Mouse (Mus musculus) lung, adult 18-20 months (tissue): ENCODE results near the gene Rgs9.
A peak's percentile ranks its signal among the peaks of the same experiment; 100 is the strongest.
"Not testable (repeated sequence)": the region's sequence is repeated elsewhere in the genome, so short reads cannot be mapped to it uniquely, and the experiment has no call there.

Source experiments
- DNase-seq, 2 experiments: peaks; one replicate each; pipeline ENCODE4 v3.0.0; 2022; ENCODE audit warnings: mixed read lengths in 2 of 2

The Rgs9 gene

DNA sequence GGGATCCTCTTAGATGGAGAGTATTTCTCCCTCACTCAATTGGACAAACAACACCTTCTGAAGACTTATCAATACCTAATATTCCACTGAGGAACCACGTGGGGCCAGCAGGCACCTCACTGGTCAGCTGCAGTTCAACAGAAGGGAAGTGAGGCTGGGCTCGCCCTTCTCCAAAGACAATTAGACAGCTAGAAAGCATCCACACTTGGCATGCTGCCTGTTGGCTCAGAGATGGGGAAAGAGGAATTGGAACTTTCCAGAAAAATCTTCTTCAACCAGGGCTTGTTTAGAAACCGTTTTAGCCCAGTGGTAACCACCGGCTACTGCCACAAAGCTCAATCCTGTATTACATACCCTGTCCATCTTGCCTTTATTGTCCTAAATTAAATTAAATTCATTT lies 4.4 kb upstream of the Rgs9 start:
- peak; percentile 62 to 63 for DNase-seq

DNA sequence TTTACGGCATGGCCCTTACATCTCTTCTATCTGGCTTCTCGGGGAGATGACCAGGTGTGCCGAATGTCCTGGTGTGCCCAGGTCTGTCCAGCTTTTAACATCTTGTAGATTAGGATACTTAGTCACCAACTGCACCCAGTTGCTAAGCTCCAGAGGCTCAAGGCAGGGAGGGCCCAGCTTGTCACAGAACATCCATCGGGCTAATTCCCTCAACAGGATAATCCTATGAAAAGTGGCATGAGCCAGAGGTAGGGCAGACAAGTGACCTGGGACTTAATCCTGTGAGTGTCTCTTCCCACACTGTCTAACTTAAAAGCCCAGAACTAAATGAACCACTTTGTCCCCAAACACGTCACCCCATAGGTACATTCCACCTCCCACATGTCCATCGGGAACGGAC lies 898 bp downstream of the Rgs9 start:
- DNase-seq, result no peak

DNA sequence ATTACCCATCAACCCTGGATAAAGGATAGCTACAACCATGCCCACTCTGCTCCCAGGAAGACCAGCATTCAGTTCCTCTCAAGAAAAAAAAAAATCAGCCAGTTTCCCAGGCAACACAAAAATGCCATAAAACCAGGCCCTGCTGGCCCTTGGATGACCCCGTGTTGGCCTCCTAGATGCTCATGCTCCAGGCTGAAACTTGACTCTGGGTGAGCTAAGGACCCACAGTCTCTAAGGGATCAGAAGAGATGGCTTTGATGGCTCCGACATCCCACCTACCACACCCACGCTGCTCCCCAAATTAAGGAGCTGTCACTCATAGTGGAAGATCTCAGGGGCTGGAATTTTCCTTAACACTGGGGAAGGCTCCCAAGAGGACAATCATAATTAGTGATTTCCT lies 5.9 kb downstream of the Rgs9 start:
- no peak for DNase-seq

DNA sequence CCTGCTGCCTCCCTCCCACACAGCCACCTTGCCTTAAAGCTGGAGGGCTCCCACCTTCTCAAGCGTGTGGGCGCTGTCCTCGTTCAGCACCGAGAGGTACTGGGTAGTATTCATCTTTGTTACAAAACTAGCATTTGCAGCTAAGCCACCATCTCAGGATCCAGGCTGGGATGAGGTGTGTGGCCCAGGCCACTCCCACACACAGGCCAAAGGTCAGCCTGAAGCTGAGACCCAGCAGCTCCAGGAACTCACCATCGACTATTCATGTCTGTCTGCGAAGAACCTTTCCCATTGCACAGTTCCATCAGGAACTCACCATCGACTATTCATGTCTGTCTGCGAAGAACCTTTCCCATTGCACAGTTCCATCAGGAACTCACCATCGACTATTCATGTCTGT lies 8.6 kb downstream of the Rgs9 start:
- DNase-seq, result not testable (repeated sequence)

DNA sequence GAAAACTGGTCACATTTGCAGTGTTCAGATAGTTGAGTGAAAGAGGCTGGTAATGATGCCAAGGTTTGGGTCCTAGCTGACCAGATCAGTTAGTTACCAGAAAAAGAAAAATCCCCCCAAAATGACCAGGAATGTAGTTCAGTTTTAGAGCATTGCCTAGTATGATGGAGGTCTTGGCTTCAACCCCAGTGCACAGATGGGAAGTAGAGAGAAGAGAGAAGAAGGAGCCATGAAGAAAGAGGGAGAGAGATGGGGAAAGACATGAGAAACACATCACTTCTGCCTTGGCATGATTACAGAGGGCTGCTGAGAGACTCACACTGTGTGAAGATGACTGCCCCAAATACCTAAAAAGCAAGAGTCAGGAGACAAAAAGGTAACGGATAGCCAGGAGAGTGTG lies 13.1 kb downstream of the Rgs9 start:
- DNase-seq, result no peak

DNA sequence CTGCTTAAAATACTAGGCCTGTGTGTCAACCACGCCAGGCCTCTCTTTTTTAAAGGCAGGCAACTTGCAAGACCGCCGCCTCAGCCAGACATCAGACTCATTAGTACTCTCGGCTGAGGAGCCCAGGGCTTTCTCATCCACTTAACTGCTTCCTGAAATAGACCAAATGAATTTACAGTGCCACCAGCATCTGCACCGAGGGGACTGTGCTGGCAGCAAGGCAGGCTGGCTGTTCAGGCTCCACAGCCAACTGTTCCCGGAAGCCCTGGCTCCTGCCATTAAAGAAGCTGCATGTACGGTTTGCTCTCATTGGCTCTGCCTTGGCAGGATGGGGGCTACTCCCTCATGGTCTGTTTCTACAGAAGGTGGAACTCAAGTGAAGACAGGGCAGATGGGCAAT lies 19.7 kb downstream of the Rgs9 start:
- no peak for DNase-seq

DNA sequence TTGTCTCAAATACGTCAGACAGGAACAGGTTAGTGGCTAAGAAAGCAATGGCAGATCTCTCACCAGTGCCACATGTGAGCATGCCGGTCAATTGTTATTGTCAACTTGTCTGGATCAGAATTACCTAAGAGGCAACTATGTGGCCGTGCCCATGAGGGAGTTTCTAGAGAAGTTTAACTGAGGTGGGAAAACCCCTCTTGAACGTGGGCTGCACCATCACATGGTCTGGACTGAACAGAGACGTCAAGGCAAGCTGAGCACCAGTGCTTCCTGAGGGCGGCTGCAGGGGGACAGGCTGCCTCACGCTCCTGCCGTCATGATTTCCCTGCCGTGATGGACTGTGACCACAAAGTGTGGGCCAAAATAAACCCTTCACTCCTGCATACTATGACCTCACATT lies 26.5 kb downstream of the Rgs9 start:
- DNase-seq, result no peak

DNA sequence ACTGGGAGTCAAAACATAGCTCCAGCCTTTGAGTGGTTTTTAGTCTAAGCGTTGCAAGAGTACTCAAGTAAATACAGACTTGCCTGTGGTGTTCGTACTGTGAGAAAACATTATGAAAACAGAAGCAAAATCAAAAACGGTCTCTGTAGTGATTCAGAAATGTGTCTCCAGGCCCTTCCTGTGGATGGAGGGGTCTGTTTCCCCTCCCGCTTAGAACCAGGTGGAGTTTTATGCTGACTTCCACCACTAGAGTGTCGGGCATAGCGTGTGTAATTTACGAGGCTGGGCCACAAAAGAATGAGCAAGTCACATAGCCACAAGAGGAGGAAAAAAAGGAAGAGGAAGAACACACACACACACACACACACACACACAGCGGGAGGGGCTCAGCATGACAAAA lies 27.6 kb downstream of the Rgs9 start:
- no peak for DNase-seq

DNA sequence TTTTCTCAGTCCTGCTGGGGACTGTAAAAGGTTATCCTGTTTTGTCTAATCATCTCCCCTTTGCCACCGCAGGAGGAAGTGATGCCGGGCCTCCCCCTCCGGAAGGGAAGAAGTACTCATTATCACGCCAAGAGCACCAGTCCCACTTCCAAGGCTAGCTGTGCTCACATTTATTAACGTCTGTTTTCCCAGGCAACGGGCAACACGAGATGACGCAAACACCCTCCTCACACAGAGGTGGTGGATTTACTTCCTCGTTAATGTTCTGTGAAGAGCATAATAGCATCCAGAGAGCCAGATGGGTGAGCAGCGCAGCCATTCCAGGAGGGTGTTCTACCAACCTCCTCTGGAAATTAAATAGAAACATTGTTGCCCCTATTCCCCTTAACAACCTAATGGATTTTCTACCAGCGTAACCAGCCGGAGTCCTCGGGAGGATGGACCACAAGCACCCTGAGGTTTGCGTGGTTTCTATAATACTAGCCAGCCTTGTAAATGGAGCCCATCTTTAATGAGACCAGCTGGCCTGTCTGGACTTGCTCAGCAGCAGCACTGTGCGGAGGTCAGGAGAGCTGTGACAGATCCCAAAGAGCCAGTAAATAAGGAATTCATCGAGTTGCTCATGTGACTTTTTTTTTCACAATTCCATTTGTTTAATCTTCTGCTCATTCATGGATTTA lies 28.1 kb downstream of the Rgs9 start:
- DNase-seq, result peak in 1 of 2 experiments; percentile 14

DNA sequence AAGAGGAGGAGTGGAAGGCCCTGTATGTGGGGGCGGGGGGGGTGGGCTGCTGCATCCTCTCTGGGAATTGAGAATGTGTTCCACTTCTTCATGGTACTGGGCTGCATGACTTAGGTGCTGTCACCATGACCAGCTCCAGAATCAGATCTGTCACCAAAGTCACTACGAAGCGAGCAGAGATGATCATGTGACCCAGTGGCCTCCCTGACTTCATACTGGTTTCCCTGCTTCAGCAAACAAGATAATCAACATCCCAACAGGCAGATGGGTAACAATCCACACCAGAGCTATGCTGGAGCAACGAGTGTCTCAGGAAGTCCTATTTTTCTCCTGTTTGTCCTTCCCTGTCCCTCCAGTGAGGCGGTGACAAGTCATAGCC lies 28.7 kb downstream of the Rgs9 start:
- no peak for DNase-seq

DNA sequence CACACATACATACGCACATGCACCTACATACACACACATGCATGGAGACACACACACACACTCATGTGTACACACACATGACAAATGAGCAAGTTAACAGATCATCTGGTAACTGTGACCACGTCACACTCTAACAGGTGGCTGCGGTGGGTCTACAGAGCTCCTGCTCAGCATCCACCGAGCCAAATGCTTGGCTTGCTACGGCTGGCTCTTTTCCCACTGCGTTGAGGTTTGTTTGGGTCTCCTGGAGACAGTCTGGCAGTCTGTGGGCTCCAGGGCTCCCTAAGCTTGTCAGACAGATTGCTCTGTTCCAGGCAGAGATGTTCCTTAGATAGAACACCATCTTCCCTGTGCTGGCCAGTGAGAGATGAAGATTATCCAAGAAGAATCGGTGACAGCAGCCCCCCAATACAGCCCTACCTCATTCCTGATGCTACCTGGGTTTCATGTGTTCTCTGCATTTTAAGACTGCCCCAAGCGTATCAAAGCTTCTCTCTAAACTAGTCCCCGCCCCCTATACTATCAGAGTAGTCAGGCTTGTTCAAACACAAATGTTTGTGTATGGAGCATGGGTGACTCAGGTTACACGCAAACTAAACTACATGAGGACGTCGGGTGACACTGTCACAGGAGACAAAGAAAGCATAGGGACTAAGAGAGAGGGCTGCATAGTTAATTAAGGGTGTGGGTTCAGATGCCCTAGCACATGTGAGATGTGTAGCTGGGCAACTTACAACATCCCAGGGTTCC lies 31.6 kb downstream of the Rgs9 start:
- DNase-seq, result peak; percentile 10 to 60

DNA sequence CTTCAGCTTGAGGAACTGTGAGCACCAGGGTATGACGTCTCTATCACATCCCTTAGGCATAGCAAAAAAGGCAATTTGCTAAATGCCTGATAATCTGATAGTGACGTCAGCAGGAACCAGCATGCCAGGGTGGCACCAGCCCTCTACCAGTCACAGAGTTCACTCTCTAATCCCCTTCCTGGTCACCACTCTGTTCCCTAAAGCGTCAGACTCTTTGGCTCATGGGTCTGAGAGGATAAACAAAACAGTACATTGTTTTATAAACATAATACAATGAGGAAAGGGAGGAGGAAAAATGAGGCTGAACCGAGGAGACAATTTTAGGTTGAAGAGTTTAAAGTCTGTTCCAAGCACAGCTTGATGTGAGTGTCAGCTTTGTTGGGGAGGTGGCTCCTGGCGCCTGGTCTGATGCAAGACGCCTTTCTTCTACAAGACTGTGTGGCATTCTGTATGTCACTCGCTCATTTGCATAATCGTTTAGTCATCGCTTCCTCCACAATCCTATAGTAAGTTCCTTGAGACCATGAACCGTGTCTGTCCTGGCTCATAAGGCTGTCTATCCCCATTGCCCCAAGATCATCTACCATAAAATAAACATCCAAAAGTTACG lies 33.7 kb downstream of the Rgs9 start:
- DNase-seq, result peak; percentile 24 to 74

DNA sequence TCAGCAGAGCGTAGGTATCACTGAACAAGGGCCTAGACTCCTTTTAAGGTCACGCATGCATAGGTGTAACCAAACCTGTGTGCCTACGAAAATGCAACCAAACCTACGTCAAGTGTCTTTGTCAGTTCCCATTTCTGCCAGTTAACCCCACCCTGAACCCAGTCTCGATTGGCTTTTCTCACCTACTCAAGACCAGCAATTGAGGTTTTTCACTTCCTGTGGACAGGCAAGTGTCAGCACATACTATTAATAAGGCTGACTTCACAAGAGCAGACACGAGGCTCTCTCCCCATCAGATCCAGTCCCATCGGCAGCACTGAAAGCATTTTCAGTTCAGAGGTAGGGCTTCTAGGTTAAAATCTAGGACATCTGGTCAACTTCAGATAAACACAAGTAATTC lies 37.4 kb downstream of the Rgs9 start:
- DNase-seq, result no peak

DNA sequence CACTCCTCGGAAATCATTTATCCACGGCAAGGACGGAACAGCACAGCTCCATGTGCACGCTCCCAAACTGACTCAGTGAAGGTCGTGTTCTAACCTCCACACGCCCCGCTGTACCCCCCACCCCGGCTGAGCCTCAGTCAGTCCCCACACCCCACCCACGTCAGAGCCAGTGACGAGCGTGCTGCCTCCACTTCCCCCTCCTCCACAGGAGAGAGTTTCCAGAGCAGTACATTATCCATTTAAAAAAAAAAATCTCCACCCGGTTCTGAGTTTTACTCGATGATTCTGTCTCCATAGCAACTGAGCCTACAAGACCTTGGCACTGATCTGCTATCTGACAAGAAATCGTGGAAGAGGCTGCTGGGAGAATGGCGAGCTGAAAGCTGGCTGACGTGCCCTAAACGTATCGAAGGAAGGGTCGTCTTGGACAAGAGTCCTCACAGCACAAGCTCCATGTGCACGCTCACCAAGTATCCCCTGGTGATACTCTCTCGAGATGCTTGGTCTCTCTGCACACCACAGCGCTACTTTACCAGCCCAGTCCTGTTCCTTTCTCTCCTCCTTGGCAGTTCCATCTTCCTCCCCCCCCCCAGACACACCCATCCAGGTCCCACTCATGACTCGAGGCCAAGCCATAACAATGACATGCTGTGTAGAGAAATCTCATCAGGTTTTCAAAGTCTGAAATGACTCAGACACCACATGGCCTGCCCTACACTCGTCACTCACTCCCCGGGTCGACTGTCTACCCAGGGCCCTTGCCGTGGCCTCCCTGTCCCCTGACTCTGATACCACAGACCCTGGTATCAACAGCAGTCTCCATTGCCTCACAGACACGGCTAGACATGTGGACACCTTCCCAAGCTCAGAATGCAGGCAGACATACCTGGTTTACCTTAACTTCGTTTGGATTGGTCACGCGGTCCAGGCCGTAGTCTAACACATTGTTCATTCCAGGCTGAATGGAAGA lies 38.7 kb downstream of the Rgs9 start:
- DNase-seq, result no peak

DNA sequence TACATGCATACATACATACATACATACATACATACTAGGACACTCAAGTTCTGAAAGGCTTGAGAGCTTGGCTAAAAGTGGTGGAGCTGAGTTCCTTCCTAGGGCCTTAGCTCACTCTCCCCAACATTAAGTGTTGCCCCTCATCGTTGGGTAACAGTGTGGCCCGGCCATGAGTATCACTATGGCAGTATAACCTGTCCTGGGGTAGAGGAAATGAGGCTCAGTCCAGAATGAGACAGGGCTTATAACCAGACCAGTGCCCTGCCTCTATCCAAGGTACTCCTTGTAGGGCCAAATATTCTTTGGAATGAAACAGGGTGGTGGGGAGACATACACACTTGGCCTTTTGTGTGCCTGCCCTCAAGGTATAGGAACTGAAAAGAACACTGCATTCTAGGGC lies 40.1 kb downstream of the Rgs9 start:
- DNase-seq, result no peak

DNA sequence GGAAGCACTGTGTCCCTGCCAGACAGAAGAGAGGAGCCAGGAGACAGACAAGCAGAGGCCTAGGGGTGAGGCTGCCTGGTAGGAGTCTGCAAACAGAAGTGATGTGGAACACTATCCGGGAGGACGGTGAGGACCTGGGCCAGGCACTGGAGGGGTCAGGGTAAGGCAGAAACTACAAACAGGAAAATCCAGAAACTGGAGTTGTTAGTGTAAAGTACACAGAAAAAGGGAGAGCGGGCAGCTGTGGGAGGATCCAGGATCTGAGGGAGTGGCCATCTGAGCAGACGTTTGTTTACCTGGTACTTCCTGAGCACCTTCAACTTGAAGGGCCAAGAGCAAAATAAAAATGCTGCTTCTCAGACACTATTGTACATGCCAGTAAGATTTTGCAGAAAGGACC lies 42.9 kb downstream of the Rgs9 start:
- peak; percentile 10 to 33 for DNase-seq

DNA sequence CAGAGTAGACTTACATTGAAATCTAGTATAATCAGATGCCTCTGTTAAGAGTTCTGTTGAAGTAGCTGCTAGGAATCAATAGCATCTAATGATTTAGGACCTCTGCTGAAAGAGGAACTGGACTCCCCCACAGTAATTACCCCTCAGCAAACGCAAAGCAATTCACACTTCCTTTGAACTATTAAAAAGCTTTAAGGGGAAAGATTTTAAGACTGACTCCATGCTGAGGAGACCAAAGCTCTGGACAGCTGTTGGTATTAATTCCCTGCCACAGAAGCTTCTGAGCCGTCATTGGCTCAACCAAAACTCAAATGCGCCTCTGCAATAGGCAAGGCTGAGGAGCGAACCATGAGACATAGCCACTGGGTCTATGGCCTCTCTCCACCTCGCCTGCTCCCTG lies 45.4 kb downstream of the Rgs9 start:
- no peak for DNase-seq

DNA sequence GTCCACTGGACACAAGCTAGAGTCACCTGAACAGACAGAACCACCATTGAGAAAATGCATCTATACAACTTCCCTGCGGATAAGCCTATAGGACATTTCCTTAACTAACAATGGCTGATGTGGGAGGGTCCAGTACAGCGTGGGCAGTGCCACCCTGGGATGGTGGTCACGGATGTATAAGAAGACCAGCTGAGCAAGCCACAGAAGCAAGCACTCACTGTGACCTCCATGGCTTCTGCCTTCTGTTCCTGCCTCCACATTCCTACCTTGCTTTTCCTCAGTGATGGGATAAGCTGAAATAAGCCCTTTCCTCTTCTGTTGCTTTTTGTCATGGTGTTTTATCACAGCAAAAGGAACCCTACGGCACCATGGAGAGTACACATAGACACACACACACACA lies 47.4 kb downstream of the Rgs9 start:
- no peak for DNase-seq

DNA sequence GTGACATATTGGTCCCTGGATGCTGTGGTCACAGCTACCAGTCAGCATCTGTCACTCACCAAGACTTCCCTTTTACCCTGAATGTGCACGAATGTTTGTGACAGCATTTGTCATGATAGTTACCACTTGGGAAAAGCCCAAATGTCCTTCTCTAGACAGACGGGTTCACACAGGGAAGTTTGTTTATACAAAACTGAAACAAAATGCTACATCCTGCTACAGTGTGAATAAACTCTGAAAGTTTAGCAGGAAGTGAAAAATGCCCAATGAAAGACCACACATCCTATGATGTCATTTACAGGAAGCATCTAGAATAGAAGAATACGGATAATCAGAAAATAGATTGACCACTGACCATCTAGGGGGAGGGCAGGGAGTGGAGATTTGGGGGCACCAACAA lies 51.0 kb downstream of the Rgs9 start:
- DNase-seq, result no peak

DNA sequence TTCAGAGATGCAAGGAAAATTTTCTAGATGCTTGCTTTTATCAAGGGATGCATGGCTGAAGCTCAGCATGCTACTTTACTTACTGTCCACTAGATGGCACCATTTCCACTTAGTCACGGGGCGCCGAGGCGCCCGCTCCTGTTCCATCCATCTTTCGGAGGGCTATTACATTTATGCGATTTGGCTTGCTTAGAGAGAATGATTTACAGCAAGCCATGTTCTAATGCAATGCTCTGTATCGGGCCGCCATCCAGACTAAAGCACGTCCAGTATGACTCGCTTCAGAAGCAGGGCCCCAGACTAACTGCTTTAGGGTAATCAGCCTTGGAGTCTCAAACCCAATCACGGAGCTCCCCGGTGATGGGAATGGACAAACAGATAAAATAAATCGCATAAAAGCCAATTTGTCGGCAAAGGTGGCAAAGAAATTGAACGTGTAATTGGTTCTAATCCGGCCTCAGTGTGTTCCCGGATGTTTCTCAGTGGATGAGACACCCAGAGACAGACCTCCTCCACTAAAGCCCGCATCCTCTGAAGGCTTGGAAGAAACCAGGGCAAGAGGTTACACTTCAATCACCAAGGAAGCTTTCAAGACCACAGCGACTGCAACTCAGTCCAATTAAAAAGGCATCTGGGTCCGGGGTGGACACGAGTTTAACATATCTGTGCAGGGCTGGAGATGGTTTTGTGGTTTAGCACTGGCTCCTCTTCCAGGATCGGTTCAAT lies 53.1 kb downstream of the Rgs9 start:
- peak; percentile 9 to 13 for DNase-seq

DNA sequence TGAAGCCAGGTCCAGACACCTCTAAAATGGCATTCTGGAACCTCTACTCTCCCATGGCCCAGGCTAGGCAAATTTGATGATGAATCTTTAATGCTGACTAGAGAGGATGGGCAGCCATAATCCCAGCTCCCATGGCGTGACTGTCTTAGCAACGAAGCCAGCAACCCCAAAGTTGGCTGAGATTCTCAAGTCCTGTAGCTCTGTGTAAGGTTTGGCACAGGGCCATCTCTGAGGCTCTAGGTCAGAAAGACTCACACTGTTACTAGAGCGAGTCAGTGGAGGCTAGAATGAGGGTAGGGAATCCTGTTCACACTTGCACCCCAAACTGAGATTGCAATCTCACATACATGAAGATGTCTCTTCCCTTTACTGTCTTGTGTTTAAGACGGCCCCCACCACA lies 57.8 kb downstream of the Rgs9 start:
- no peak for DNase-seq

DNA sequence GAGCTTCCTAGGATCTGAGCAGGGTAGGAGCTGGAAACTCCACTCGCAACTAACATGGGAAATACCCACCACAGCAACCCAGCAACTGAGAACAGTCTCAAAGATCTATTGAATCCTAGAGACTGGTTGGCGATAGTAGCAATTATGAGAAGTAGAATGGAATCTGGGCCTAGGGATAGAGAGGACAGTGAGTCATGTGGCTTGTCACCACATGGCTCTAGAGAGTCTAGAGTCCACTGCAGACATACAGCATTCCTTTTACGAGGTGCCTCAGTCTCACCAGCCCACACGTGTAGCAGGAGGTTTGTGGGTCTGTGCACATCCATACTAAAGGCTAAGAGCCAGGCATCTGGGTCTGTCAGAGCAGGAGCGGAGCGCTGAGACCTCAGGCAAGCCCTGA lies 59.3 kb downstream of the Rgs9 start:
- DNase-seq, result no peak

DNA sequence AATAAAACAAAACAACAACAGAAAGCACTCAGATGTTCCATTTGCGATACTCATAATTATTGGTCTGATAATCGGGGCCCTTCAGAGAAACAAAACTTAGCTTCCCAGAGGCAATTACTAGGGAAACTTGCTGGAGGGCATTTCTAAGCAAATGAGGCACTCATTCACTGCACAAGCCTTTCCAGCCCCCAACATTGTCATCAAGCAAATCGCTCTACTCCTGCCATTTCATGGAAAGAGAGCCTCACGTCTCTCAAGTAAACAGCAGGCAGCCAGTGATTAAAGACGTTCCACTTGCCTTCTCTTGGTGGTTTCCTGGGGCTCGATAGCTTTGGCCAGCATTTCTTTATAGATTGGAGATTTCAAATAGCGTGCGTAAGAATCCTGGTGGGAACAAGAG lies 60.1 kb downstream of the Rgs9 start:
- DNase-seq, result no peak
